Mouse (Mus musculus) c-Kit-positive CD71-positive TER-119-negative erythroid progenitor cells, embryonic 14.5 days (primary cell): Measurements from ENCODE around the gene Zfp281.

Source experiments
- DNase-seq: peaks from one replicate; pipeline ENCODE4 v3.0.0-alpha.2; 2013; ENCODE audit warnings: low read depth

The Zfp281 gene

GRCm38 (mm10) chr1:136613300-136613751, 11.4 kb upstream of the Zfp281 start:
- DNase-seq = no peak

GRCm38 (mm10) chr1:136614748-136615440, 9.8 kb upstream of the Zfp281 start:
- no peak for DNase-seq

GRCm38 (mm10) chr1:136617163-136617788, 7.4 kb upstream of the Zfp281 start:
- no peak for DNase-seq

GRCm38 (mm10) chr1:136618570-136618969, 6.1 kb upstream of the Zfp281 start:
- DNase-seq = no peak

GRCm38 (mm10) chr1:136625019-136625895, 556 bp downstream of the Zfp281 start:
- no peak for DNase-seq

- no peak for DNase-seq
Measured at GRCm38 (mm10) chr1:136626141-136626540, 1.4 kb downstream of the Zfp281 start.

GRCm38 (mm10) chr1:136626756-136627155, 2.1 kb downstream of the Zfp281 start:
- no peak for DNase-seq

GRCm38 (mm10) chr1:136627591-136627990, 2.9 kb downstream of the Zfp281 start:
- DNase-seq = no peak

GRCm38 (mm10) chr1:136632891-136633290, 8.2 kb downstream of the Zfp281 start:
- no peak for DNase-seq

GRCm38 (mm10) chr1:136635644-136636043, 10.9 kb downstream of the Zfp281 start:
- DNase-seq = no peak

- no peak for DNase-seq
Measured at GRCm38 (mm10) chr1:136636946-136637345, 12.2 kb downstream of the Zfp281 start.

- DNase-seq = no peak
Measured at GRCm38 (mm10) chr1:136637696-136638095, 13.0 kb downstream of the Zfp281 start.

GRCm38 (mm10) chr1:136638211-136638610, 13.5 kb downstream of the Zfp281 start:
- no peak for DNase-seq

GRCm38 (mm10) chr1:136638699-136639098, 14.0 kb downstream of the Zfp281 start:
- no peak for DNase-seq

- no peak for DNase-seq
Measured at GRCm38 (mm10) chr1:136639221-136639620, 14.5 kb downstream of the Zfp281 start.

- no peak for DNase-seq
Measured at GRCm38 (mm10) chr1:136642701-136643100, 18.0 kb downstream of the Zfp281 start.

- DNase-seq = no peak
Measured at GRCm38 (mm10) chr1:136644486-136644885, 19.8 kb downstream of the Zfp281 start.

GRCm38 (mm10) chr1:136645849-136646625, 21.3 kb downstream of the Zfp281 start:
- no peak for DNase-seq

- no peak for DNase-seq
Measured at GRCm38 (mm10) chr1:136652066-136652465, 27.4 kb downstream of the Zfp281 start.

- no peak for DNase-seq
Measured at GRCm38 (mm10) chr1:136653526-136653925, 28.8 kb downstream of the Zfp281 start.

- no peak for DNase-seq
Measured at GRCm38 (mm10) chr1:136654385-136654784, 29.7 kb downstream of the Zfp281 start.

- no peak for DNase-seq
Measured at GRCm38 (mm10) chr1:136656619-136657018, 31.9 kb downstream of the Zfp281 start.
